ENCODE assay signal across 14 mouse cellular contexts in the genomic region with DNA sequence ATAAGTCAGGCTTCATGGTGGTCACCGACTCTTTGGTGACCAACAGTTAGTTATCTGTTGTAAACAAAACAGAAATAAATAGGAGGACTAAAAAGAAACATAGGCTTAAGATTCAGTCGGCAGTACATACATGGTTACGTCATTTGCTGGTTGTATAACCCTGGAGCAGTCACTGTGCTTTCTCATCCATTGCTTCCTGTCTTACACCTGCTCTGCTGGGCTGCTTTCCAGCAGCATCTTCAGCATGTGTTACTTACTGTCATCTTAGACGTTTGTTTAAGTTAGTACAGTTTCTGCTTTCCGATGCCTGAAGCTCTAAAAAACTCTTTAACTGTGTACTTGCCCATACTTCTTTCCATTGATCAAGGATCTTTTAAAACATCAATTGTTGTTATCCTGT. TPM values are rescaled to one million over a fixed set of nuclear protein-coding genes. Genes with fewer than 3 reads are reported as not detected.
DNase-seq lines count a peak whose midpoint lies in the region; ATAC-seq lines count a peak whose summit lies in the region.
"Had no signal": no experiment of that assay in that cellular context is flagged by ENCODE, and none has a peak within 500 bp of the region (broad histone marks: within the 10 kb centered on the region; RNA-seq: fewer than 3 reads in every experiment).

No protein-coding gene starts in this region.

- H3K9me3 ChIP-seq in forebrain, embryonic 14.5 days (replicated peaks; ENCODE audit: control insufficient read depth, low read length) = no peaks in the 10 kb centered on the region
- no peaks in the 10 kb centered on the region for H3K9me3 ChIP-seq in forebrain, embryonic 12.5 days
- no peaks in the 10 kb centered on the region for H3K9me3 ChIP-seq in midbrain, embryonic 11.5 days (ENCODE audit: control insufficient read depth, low read length)
- H3K9me3 ChIP-seq in midbrain, embryonic 15.5 days = no peaks in the 10 kb centered on the region
- no peaks in the 10 kb centered on the region for H3K9me3 ChIP-seq in intestine, embryonic 15.5 days
- H3K9me3 ChIP-seq: embryonic facial prominence, embryonic 12.5 days; forebrain, embryonic 15.5 days had no signal

- H3K4me3 ChIP-seq in forebrain, embryonic 14.5 days (ENCODE audit: low read depth, low read length) = no peak overlapping the region
- H3K4me3 ChIP-seq in forebrain, embryonic 12.5 days (replicated peaks) = no peak overlapping the region
- H3K4me3 ChIP-seq in midbrain, embryonic 11.5 days (ENCODE audit: low read depth, low read length) = no peak overlapping the region
- H3K4me3 ChIP-seq in midbrain, embryonic 15.5 days = no peak overlapping the region
- no peak overlapping the region for H3K4me3 ChIP-seq in intestine, embryonic 15.5 days (replicated peaks)
- H3K4me3 ChIP-seq: embryonic facial prominence, embryonic 12.5 days; forebrain, embryonic 15.5 days; heart, adult 2 months had no signal

- no peaks in the 10 kb centered on the region for H3K36me3 ChIP-seq in forebrain, embryonic 14.5 days (ENCODE audit: control insufficient read depth, insufficient read depth, low read length)
- no peaks in the 10 kb centered on the region for H3K36me3 ChIP-seq in forebrain, embryonic 12.5 days (replicated peaks)
- no peaks in the 10 kb centered on the region for H3K36me3 ChIP-seq in midbrain, embryonic 11.5 days (ENCODE audit: control insufficient read depth, insufficient read depth, low read length)
- H3K36me3 ChIP-seq in midbrain, embryonic 15.5 days (replicated peaks) = no peaks in the 10 kb centered on the region
- H3K36me3 ChIP-seq in intestine, embryonic 15.5 days = no peaks in the 10 kb centered on the region
- H3K36me3 ChIP-seq: embryonic facial prominence, embryonic 12.5 days; forebrain, embryonic 15.5 days had no signal

- no peaks in the 10 kb centered on the region for H3K27me3 ChIP-seq in forebrain, embryonic 14.5 days (replicated peaks; ENCODE audit: control insufficient read depth, insufficient read depth, low read length)
- no peaks in the 10 kb centered on the region for H3K27me3 ChIP-seq in forebrain, embryonic 12.5 days
- no peaks in the 10 kb centered on the region for H3K27me3 ChIP-seq in midbrain, embryonic 11.5 days (ENCODE audit: control insufficient read depth, insufficient read depth, low read length)
- no peaks in the 10 kb centered on the region for H3K27me3 ChIP-seq in midbrain, embryonic 15.5 days (replicated peaks)
- no peaks in the 10 kb centered on the region for H3K27me3 ChIP-seq in intestine, embryonic 15.5 days (replicated peaks)
- H3K27me3 ChIP-seq: embryonic facial prominence, embryonic 12.5 days; forebrain, embryonic 15.5 days had no signal

- H3K9ac ChIP-seq in forebrain, embryonic 14.5 days (ENCODE audit: low read length) = no peak overlapping the region
- H3K9ac ChIP-seq in forebrain, embryonic 12.5 days = no peak overlapping the region
- H3K9ac ChIP-seq in midbrain, embryonic 11.5 days (ENCODE audit: low read length) = no peak overlapping the region
- H3K9ac ChIP-seq in midbrain, embryonic 15.5 days = no peak overlapping the region
- no peak overlapping the region for H3K9ac ChIP-seq in intestine, embryonic 15.5 days
- H3K9ac ChIP-seq: embryonic facial prominence, embryonic 12.5 days; forebrain, embryonic 15.5 days; liver, embryonic 14.5 days had no signal

- H3K27ac ChIP-seq in forebrain, embryonic 14.5 days (ENCODE audit: low read depth, low read length) = no peak overlapping the region
- H3K27ac ChIP-seq in forebrain, embryonic 12.5 days = no peak overlapping the region
- H3K27ac ChIP-seq in midbrain, embryonic 11.5 days (ENCODE audit: low read depth, low read length) = no peak overlapping the region
- H3K27ac ChIP-seq in midbrain, embryonic 15.5 days = no peak overlapping the region
- H3K27ac ChIP-seq in intestine, embryonic 15.5 days = no peak overlapping the region
- H3K27ac ChIP-seq: embryonic facial prominence, embryonic 12.5 days; forebrain, embryonic 15.5 days; heart, adult 2 months; liver, embryonic 14.5 days had no signal

- H3K4me2 ChIP-seq in forebrain, embryonic 14.5 days (ENCODE audit: low read length) = no peak overlapping the region
- H3K4me2 ChIP-seq in forebrain, embryonic 12.5 days = no peak overlapping the region
- no peak overlapping the region for H3K4me2 ChIP-seq in midbrain, embryonic 11.5 days
- no peak overlapping the region for H3K4me2 ChIP-seq in midbrain, embryonic 15.5 days
- no peak overlapping the region for H3K4me2 ChIP-seq in intestine, embryonic 15.5 days (replicated peaks)
- H3K4me2 ChIP-seq: embryonic facial prominence, embryonic 12.5 days; forebrain, embryonic 15.5 days had no signal

- intact Hi-C loops in left cerebral cortex, postnatal 14 days (cut with DNase I) = loop anchor here (5.0 to 10.0 kb wide), 4 partner anchors 54 to 133 kb away; a partner anchor contains a TSS
- intact Hi-C loops in heart, postnatal 36 days (cut with DNase I) = loop anchor here (5.0 kb wide), 1 partner anchor 74 kb away; no protein-coding TSS in a partner anchor

- no peak for ATAC-seq in forebrain, embryonic 14.5 days
- ATAC-seq in forebrain, embryonic 12.5 days (ENCODE audit: low FRiP score) = no peak
- no peak for ATAC-seq in midbrain, embryonic 11.5 days (ENCODE audit: low FRiP score)
- ATAC-seq in midbrain, embryonic 15.5 days (replicated peaks) = no peak
- no peak for ATAC-seq in intestine, embryonic 15.5 days
- ATAC-seq: forebrain, embryonic 15.5 days had no signal

- peaks cover 10% of the 10 kb centered on the region for H3K4me1 ChIP-seq in forebrain, embryonic 14.5 days (ENCODE audit: control insufficient read depth, insufficient read depth, low read length)
- H3K4me1 ChIP-seq in forebrain, embryonic 12.5 days = peaks cover 28% of the 10 kb centered on the region
- H3K4me1 ChIP-seq in midbrain, embryonic 11.5 days (ENCODE audit: control insufficient read depth, insufficient read depth, low read length) = peaks cover 9% of the 10 kb centered on the region; the same call in 1 of the 2 replicates
- peaks cover 24% of the 10 kb centered on the region for H3K4me1 ChIP-seq in midbrain, embryonic 15.5 days
- H3K4me1 ChIP-seq in intestine, embryonic 15.5 days (replicated peaks) = peaks cover 10% of the 10 kb centered on the region; the same call in 1 of the 2 replicates

- peak; percentile 11 for DNase-seq in forebrain, embryonic 14.5 days (ENCODE audit: low spot score)
- peak; percentile 65 for DNase-seq in midbrain, embryonic 11.5 days (ENCODE audit: low spot score, missing footprints)
- DNase-seq in left cerebral cortex, postnatal 14 days (ENCODE audit: low spot score in 2 of 2) = peak; percentile 51 to 64
- no peak for DNase-seq in heart, postnatal 36 days
- no peak for DNase-seq in lung, postnatal 36 days
- DNase-seq: heart, adult 2 months; kidney, adult 11 months; thymus, postnatal 25 days had no signal

- WGBS in forebrain, embryonic 14.5 days = 81% methylated on average over 5 of the region's 5 CpGs
- 87% methylated on average over 5 of the region's 5 CpGs for WGBS in forebrain, embryonic 12.5 days
- 90% methylated on average over 5 of the region's 5 CpGs for WGBS in midbrain, embryonic 11.5 days
- WGBS in midbrain, embryonic 15.5 days = 83% methylated on average over 5 of the region's 5 CpGs
- 50% methylated on average over 5 of the region's 5 CpGs for WGBS in intestine, embryonic 15.5 days

RNA-seq across cellular contexts. Expression of a gene that starts 53.0 kb away (rescaled TPM):
- polyA plus RNA-seq in forebrain, embryonic 14.5 days (2014; fragmentation: Nextera tagmentation; extraction: Ambion mirVana) = 131 and 140 TPM in 2 replicates
- polyA plus RNA-seq in forebrain, embryonic 12.5 days (2016; fragmentation: Nextera tagmentation; extraction: Ambion mirVana) = 91.2 and 96.3 TPM in 2 replicates
- polyA plus RNA-seq in midbrain, embryonic 11.5 days (2014; fragmentation: Nextera tagmentation; extraction: Ambion mirVana) = 120 and 125 TPM in 2 replicates
- polyA plus RNA-seq in midbrain, embryonic 15.5 days (2015; fragmentation: Nextera tagmentation; extraction: Ambion mirVana) = 147 and 156 TPM in 2 replicates
- 100 to 1,000 TPM; 272 to 273 TPM for total RNA-seq in left cerebral cortex, postnatal 14 days (2021)
- total RNA-seq in heart, postnatal 36 days (2021) = 1 to 10 TPM in 1 of 2 experiments, under 1 TPM in 1; 0.61 to 2.0 TPM
- polyA plus RNA-seq in intestine, embryonic 15.5 days (2015; fragmentation: Nextera tagmentation; extraction: Ambion mirVana) = 32.7 and 33.0 TPM in 2 replicates

Comparison
In these comparisons a context has a peak if more than half of its experiments do, and no peak if none do; other contexts are left out.
1. DNase-seq: peak in forebrain, embryonic 14.5 days (single experiment), midbrain, embryonic 11.5 days (single experiment) and left cerebral cortex, postnatal 14 days (2 of 2); none in heart, postnatal 36 days (0 of 2) and lung, postnatal 36 days (single experiment).